Mouse (Mus musculus) cortical plate, adult 2 months (tissue): ENCODE data around the gene Ssx2ip. TPM values are rescaled to one million over a fixed set of nuclear protein-coding genes. Genes with fewer than 3 reads are reported as not detected.
"Not testable (repeated sequence)": the region's sequence is repeated elsewhere in the genome, so short reads cannot be mapped to it uniquely, and the experiment has no call there.

Experiments used
- H3K27ac ChIP-seq: fragments of 200-500 bp; 2 replicates; pipeline ENCODE4 v1.5.1; 2012; ENCODE audit warnings: low read length, control low read depth, inconsistent platforms; ENCODE audit not compliant: insufficient read depth
- H3K4me1 ChIP-seq: fragments of 200-500 bp; 2 replicates; pipeline ENCODE4 v1.6.1; 2011; ENCODE audit warnings: low read length; ENCODE audit not compliant: control insufficient read depth, insufficient read depth
- H3K4me3 ChIP-seq: fragments of 200-500 bp; 2 replicates; pipeline ENCODE4 v1.5.1; 2011; ENCODE audit warnings: mild to moderate bottlenecking, low read length, control low read depth; ENCODE audit not compliant: insufficient read depth
- CTCF ChIP-seq: fragments of 200-500 bp; IDR thresholded peaks from 2 replicates; pipeline ENCODE4 v1.5.1; 2011; ENCODE audit warnings: mild to moderate bottlenecking, control low read depth, low read length; ENCODE audit not compliant: insufficient read depth; ENCODE audit errors: extremely low read depth
- POLR2A ChIP-seq: fragments of 200-500 bp; IDR thresholded peaks from 2 replicates; pipeline ENCODE4 v1.6.1; 2011; ENCODE audit warnings: mild to moderate bottlenecking, low read length, control low read depth; ENCODE audit not compliant: insufficient read depth; ENCODE audit errors: extremely low read depth
- polyA plus RNA-seq: library from polyadenylated mRNA; depleted of rRNA; stranded (reverse); fragments of >200 nt; gene quantifications from 2 replicates; pipeline ENCODE4 v1.2.3, GENCODE M21; 2012

Gene Ssx2ip
- polyA plus RNA-seq, 1 experiment: 40.7 TPM

DNA sequence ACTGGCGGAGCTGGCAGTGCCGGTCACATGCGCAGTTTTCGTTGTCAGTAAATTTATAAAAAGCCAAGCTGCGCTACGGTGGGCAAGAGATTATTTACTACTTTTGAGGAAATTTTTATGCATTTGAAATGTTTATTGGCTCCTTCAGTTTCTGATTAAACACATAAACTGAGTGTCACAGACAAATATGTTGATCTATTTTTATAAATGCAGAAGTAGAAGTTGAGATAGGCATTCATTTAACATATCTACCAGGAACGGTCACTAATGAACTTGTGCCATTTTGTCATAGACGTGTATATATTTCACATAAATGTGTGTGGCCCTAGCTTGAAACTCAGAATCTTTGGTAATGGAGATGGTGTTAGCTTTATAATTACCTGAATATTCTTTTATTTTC is 13.4 kb downstream of the Ssx2ip start:
- H3K27ac ChIP-seq: no peak overlapping the region
- no peak for TF ChIP-seq CTCF
- no peak for TF ChIP-seq POLR2A
- no peak overlapping the region for H3K4me3 ChIP-seq
- H3K4me1 ChIP-seq: peaks cover 6% of the 10 kb centered on the region

DNA sequence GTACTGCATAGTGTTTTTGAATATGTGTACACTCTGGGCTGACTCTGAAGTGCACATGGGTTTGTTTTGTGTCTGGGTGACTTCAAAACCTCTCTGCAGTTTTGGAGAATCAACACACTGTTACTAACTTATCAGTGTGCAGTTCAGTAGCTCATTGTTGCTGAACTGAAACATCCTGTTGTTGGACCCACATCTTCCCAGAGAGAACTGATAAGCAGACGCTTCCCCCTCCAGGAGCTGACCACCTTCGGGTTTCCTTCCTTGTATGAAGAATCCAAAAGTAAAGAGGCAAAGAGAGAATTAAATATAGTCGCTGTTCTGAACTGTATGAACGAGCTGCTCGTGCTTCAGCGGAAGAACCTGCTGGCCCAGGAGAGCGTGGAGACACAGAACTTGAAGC is 14.5 kb downstream of the Ssx2ip start:
- no peak overlapping the region for H3K4me3 ChIP-seq
- no peak overlapping the region for H3K27ac ChIP-seq
- peaks cover 6% of the 10 kb centered on the region for H3K4me1 ChIP-seq
- TF ChIP-seq CTCF: no peak
- no peak for TF ChIP-seq POLR2A

GRCm38 (mm10) chr3:146419534-146419933 is 15.1 kb downstream of the Ssx2ip start:
- H3K4me1 ChIP-seq: peaks cover 6% of the 10 kb centered on the region
- TF ChIP-seq CTCF (no peak), POLR2A (no peak)
- H3K4me3 ChIP-seq: no peak overlapping the region
- peak overlapping the region; percentile 60 for H3K27ac ChIP-seq

GRCm38 (mm10) chr3:146419992-146420537 is 15.6 kb downstream of the Ssx2ip start:
- Histone ChIP-seq H3K4me3 (no peak overlapping the region), H3K27ac (peak overlapping the region; percentile 37; the same call in 1 of the 2 replicates), H3K4me1 (peaks cover 6% of the 10 kb centered on the region)
- no peak for TF ChIP-seq CTCF
- no peak for TF ChIP-seq POLR2A

DNA sequence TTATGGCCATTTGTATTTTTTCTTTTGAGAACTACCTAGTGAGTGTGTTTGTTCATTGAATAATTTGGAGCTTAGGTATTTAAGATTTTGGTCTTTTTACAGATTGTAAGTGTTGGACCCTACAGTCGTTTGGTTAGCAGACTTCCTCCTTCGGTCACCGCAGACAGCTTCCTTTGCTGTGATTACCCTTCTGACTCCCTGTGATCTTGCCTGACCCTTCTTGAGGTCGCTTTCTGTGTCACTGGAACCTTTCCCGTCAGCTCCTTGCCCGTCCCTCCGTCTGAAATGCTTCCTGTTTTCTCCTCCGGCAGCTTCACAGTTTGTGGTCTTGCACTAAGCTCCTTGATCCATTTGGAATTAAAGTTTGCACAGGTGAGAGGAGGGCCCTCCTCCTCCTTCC is 17.3 kb downstream of the Ssx2ip start:
- H3K27ac ChIP-seq: no peak overlapping the region
- H3K4me3 ChIP-seq: no peak overlapping the region
- TF ChIP-seq CTCF (no peak), POLR2A (no peak)
- peaks cover 6% of the 10 kb centered on the region for H3K4me1 ChIP-seq

DNA sequence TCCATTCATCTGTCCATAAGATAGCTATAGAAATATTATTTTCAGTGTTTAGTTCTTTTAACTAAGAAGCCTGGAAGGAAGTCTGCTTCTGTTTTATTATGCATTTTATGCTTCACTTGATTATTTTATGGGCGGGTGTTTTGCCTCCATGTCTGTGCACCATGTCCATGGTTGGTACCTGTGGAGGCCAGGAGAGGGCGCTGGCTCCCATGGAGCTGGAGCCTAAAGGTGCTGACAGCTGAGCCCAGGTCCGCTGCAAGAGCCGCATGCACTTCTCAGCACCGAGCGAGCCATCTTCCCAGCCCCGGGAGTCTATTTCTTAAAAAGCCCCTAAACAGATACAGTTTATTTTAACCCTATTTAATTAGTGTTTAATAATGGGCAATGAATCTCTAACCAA is 19.3 kb downstream of the Ssx2ip start:
- peaks cover 6% of the 10 kb centered on the region for H3K4me1 ChIP-seq
- no peak overlapping the region for H3K27ac ChIP-seq
- no peak overlapping the region for H3K4me3 ChIP-seq
- no peak for TF ChIP-seq CTCF
- no peak for TF ChIP-seq POLR2A

- peaks cover 6% of the 10 kb centered on the region for H3K4me1 ChIP-seq
- no peak overlapping the region for H3K4me3 ChIP-seq
- H3K27ac ChIP-seq: no peak overlapping the region
- TF ChIP-seq CTCF (no peak), POLR2A (no peak)
Observed at GRCm38 (mm10) chr3:146424306-146424900, 20.0 kb downstream of the Ssx2ip start.

DNA sequence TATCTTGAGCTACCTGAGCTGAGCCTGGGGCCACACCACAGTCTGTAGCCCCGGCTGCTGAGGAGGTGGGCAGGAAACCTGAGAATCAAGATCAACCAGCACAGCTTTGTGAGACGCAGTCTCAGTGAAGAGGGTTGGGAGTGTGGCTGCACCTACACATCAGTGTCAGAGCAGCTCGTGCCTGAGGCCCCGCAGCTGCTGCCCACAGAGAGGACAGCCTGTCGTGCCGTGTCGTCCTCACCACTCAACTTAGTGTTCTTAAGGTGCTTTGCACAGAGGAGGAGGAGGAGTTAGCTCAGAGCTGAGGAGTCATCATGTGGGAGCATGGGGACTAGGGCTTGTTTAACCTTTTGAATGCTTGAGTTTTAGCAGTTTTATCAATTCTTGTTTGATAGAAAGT is 21.5 kb downstream of the Ssx2ip start:
- no peak for TF ChIP-seq POLR2A
- TF ChIP-seq CTCF: no peak
- H3K4me3 ChIP-seq: no peak overlapping the region
- H3K4me1 ChIP-seq: no peaks in the 10 kb centered on the region
- H3K27ac ChIP-seq: no peak overlapping the region

GRCm38 (mm10) chr3:146426489-146426888 is 22.0 kb downstream of the Ssx2ip start:
- Histone ChIP-seq H3K4me1 (no peaks in the 10 kb centered on the region), H3K27ac (no peak overlapping the region), H3K4me3 (no peak overlapping the region)
- TF ChIP-seq POLR2A (no peak), CTCF (no peak)

DNA sequence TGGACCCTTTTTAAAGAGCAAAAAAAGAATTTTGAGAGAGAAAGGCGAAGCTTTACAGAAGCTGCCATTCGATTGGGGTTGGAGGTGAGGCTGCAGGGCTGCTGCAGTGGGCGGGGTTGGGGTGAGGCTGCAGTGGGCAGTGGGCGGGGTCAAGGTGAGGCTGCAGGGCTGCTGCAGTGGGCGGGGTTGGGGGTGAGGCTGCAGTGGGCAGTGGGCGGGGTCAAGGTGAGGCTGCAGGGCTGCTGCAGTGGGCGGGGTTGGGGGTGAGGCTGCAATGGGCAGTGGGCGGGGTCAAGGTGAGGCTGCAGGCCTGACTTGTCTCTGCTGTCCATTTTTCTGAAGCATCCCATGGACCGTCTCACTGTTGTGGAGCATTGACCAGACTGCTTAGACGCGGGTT is 28.6 kb downstream of the Ssx2ip start:
- H3K4me3 ChIP-seq, H3K4me1 ChIP-seq, H3K27ac ChIP-seq: not testable (repeated sequence)

DNA sequence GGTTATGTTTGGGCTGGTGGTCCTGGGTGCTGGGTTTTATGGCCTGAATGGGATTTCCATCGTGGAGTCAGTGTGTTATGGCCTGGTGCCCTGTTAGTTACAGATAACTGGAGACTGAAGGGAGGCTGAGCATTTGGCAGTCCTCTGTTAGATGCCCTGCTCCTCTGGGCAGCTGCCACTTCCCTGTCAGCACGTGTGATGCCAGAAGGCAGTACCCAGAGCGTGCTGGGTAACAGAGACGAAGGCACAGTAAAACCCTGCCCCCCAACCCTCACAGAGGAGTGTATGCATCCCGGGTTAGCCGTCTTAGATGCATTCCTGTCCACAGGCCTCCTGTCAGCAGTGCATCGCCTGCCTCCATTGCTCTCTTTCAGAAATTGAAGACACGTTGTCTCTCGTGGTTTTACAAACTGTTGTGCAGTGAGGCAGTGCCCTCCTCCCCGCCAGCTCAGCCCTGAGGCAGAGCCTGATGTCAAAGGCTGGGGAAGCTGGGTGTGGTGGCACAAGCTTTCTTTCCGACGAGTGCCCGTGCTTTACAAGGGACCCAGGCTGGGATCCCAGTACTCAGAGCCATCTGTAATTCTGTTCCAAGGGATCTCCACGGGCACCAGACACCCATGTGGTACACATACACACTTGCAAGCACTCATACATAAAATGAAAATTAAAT is 29.4 kb downstream of the Ssx2ip start:
- no peak overlapping the region for H3K27ac ChIP-seq
- TF ChIP-seq POLR2A: no peak
- TF ChIP-seq CTCF: no peak

More for the DNA sequence above, 29.4 kb downstream of the Ssx2ip start:
- H3K4me1 ChIP-seq: no peaks in the 10 kb centered on the region
- H3K4me3 ChIP-seq: no peak overlapping the region
